Mouse (Mus musculus): ENCODE results near the gene Prkcz.
A peak's percentile ranks its signal among the peaks of the same experiment; 100 is the strongest.
"Not testable (repeated sequence)": the region's sequence is repeated elsewhere in the genome, so short reads cannot be mapped to it uniquely, and the experiment has no call there.

The Prkcz gene

GRCm38 (mm10) chr4:155357601-155358000 is 3.6 kb downstream of the Prkcz start:
- DNase-seq: no peak

GRCm38 (mm10) chr4:155356354-155356753 is 4.8 kb downstream of the Prkcz start:
- peak; percentile 93 for DNase-seq

- DNase-seq: peak; percentile 36
Measured at GRCm38 (mm10) chr4:155354546-155354945, 6.6 kb downstream of the Prkcz start.

- DNase-seq: no peak
Measured at GRCm38 (mm10) chr4:155354035-155354434, 7.1 kb downstream of the Prkcz start.

- DNase-seq: no peak
Measured at GRCm38 (mm10) chr4:155352581-155352980, 8.6 kb downstream of the Prkcz start.

- DNase-seq: no peak
Measured at GRCm38 (mm10) chr4:155346350-155346749, 14.8 kb downstream of the Prkcz start.

GRCm38 (mm10) chr4:155345608-155345953 is 15.6 kb downstream of the Prkcz start:
- DNase-seq: no peak

- no peak for DNase-seq
Measured at GRCm38 (mm10) chr4:155344716-155345607, 16.2 kb downstream of the Prkcz start.

- no peak for DNase-seq
Measured at GRCm38 (mm10) chr4:155344299-155344600, 16.9 kb downstream of the Prkcz start.

- no peak for DNase-seq
Measured at GRCm38 (mm10) chr4:155343415-155344298, 17.5 kb downstream of the Prkcz start.

GRCm38 (mm10) chr4:155336284-155337050 is 24.7 kb downstream of the Prkcz start:
- DNase-seq: no peak

GRCm38 (mm10) chr4:155332253-155332652 is 28.9 kb downstream of the Prkcz start:
- no peak for DNase-seq

- not testable (repeated sequence) for DNase-seq
Measured at GRCm38 (mm10) chr4:155328385-155328784, 32.8 kb downstream of the Prkcz start.

GRCm38 (mm10) chr4:155325773-155326172 is 35.4 kb downstream of the Prkcz start:
- DNase-seq: no peak

- peak; percentile 77 for DNase-seq
Measured at GRCm38 (mm10) chr4:155324511-155324910, 36.6 kb downstream of the Prkcz start.

GRCm38 (mm10) chr4:155323081-155323795 is 37.9 kb downstream of the Prkcz start:
- DNase-seq: peak; percentile 46

- no peak for DNase-seq
Measured at GRCm38 (mm10) chr4:155320281-155321244, 40.6 kb downstream of the Prkcz start.

GRCm38 (mm10) chr4:155318266-155318665 is 42.9 kb downstream of the Prkcz start:
- DNase-seq: no peak

GRCm38 (mm10) chr4:155315031-155315430 is 46.1 kb downstream of the Prkcz start:
- no peak for DNase-seq

- DNase-seq: no peak
Measured at GRCm38 (mm10) chr4:155308679-155309078, 52.5 kb downstream of the Prkcz start.

- DNase-seq: peak; percentile 69
Measured at GRCm38 (mm10) chr4:155308068-155308467, 53.1 kb downstream of the Prkcz start.

Data from kidney, adult 11 months (tissue).